Mouse (Mus musculus): ENCODE data around the gene Ak6. TPM values are rescaled to one million over a fixed set of nuclear protein-coding genes. Genes with fewer than 3 reads are reported as not detected.
A peak's percentile ranks its signal among the peaks of the same experiment; 100 is the strongest.

Gene Ak6
- total and polyA plus RNA-seq, 3 experiments, result 179 to 476 (median 238) TPM

GRCm38 (mm10) chr13:100612251-100612650, 38.5 kb upstream of the Ak6 start:
- H3K9ac ChIP-seq (ENCODE audit: insufficient read depth, low read depth), result no peak overlapping the region
- H3K27ac ChIP-seq (ENCODE audit: insufficient read depth, low read depth), result no peak overlapping the region
- no peaks in the 10 kb centered on the region for H3K79me2 ChIP-seq (replicated peaks; ENCODE audit: control insufficient read depth, extremely low read depth, insufficient read depth, poor library complexity, severe bottlenecking)
- peaks cover 14 to 24% of the 10 kb centered on the region in 2 experiments for H3K36me3 ChIP-seq (replicated peaks in 1 of 2; ENCODE audit: control insufficient read depth in 1 of 2, insufficient read depth in 1 of 2, low read length in 1 of 2)
- in situ Hi-C loops (cut with MboI; ENCODE audit: low pct_ligation_motif_present, low pct_unique_long_range_greater_than_20kb, low sequenced_read_pairs) (no loop called here), dilution Hi-C loops (cut with MboI; ENCODE audit: extremely low pct_ligation_motif_present, extremely low pct_unique_long_range_greater_than_20kb, low sequenced_read_pairs) (no loop called here)
- peaks cover 8% of the 10 kb centered on the region for H3K9me3 ChIP-seq (replicated peaks; ENCODE audit: low read length)
- H3K4me3 ChIP-seq (replicated peaks in 1 of 3; ENCODE audit: low read depth in 2 of 3, low read length in 2 of 3, poor library complexity in 1 of 3), result no peak overlapping the region
- TF ChIP-seq PAX5 (IDR thresholded peaks at IDR 0.05; ENCODE audit: low read length) (no peak), MEF2A (IDR thresholded peaks at IDR 0.05; ENCODE audit: borderline replicate concordance, low read depth, low read length) (no peak), POLR2A (IDR thresholded peaks at IDR 0.05; ENCODE audit: low read depth, low read length) (no peak), UBTF (IDR thresholded peaks at IDR 0.05; ENCODE audit: low read depth, low read length) (no peak), POLR2AphosphoS2 (IDR thresholded peaks at IDR 0.05; ENCODE audit: low read depth, low read length) (no peak), GABPA (IDR thresholded peaks at IDR 0.05; ENCODE audit: insufficient replicate concordance, low read depth, low read length) (no peak), CHD1 (IDR thresholded peaks at IDR 0.05; ENCODE audit: low read depth, low read length) (no peak), HCFC1 (IDR thresholded peaks at IDR 0.05; ENCODE audit: low read depth, low read length) (no peak), JUN (IDR thresholded peaks at IDR 0.05; ENCODE audit: insufficient read depth, low read depth, low read length) (no peak), BHLHE40 (IDR thresholded peaks at IDR 0.05; ENCODE audit: low read depth, low read length) (no peak), EP300 (IDR thresholded peaks at IDR 0.05; ENCODE audit: low read length) (no peak), SIN3A (IDR thresholded peaks at IDR 0.05; ENCODE audit: low read length) (no peak), IRF4 (IDR thresholded peaks at IDR 0.05; ENCODE audit: low read depth, low read length) (no peak), ZKSCAN1 (IDR thresholded peaks at IDR 0.05; ENCODE audit: borderline replicate concordance, low read depth, low read length) (no peak), NELFE (IDR thresholded peaks at IDR 0.05; ENCODE audit: low read depth, low read length) (no peak), CHD2 (IDR thresholded peaks at IDR 0.05; ENCODE audit: low read length) (no peak)
- no peak overlapping the region for H3K4me2 ChIP-seq (ENCODE audit: insufficient read depth, low read depth, poor library complexity, severe bottlenecking)
- DNase-seq (ENCODE audit: extremely low read depth), result no peak
- no peaks in the 10 kb centered on the region for H3K4me1 ChIP-seq (ENCODE audit: control insufficient read depth in 1 of 2, insufficient read depth in 2 of 2)
- H3K27me3 ChIP-seq (replicated peaks), result no peaks in the 10 kb centered on the region

DNA sequence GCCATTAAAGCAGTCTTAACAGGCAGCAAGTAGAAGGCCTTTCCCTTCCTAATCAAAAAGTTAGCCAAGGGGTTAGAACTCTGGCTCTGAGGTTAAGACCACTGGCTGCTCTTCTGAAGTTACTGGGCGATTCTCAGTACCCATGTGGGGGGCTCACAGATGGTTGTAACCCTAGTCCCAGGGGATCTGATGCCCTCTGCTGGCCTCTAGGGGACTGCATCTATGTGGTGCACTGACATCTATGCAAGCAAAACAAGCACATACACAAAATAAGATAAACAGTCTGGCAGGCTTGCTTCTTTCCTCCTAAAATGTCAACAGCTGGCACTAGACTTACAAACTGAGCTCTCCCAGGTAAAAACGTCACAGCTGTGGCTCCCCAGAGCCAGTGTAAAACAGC, 37.9 kb upstream of the Ak6 start:
- Histone ChIP-seq H3K9ac (ENCODE audit: insufficient read depth, low read depth) (no peak overlapping the region), H3K4me3 (replicated peaks in 1 of 3; ENCODE audit: low read depth in 2 of 3, low read length in 2 of 3, poor library complexity in 1 of 3) (no peak overlapping the region), H3K9me3 (replicated peaks; ENCODE audit: low read length) (peaks cover 4% of the 10 kb centered on the region), H3K36me3 (replicated peaks in 1 of 2; ENCODE audit: control insufficient read depth in 1 of 2, insufficient read depth in 1 of 2, low read length in 1 of 2) (peaks cover 20 to 30% of the 10 kb centered on the region in 2 experiments), H3K27ac (ENCODE audit: insufficient read depth, low read depth) (no peak overlapping the region), H3K27me3 (replicated peaks) (no peaks in the 10 kb centered on the region), H3K79me2 (replicated peaks; ENCODE audit: control insufficient read depth, extremely low read depth, insufficient read depth, poor library complexity, severe bottlenecking) (no peaks in the 10 kb centered on the region), H3K4me1 (ENCODE audit: control insufficient read depth in 1 of 2, insufficient read depth in 2 of 2) (no peaks in the 10 kb centered on the region), H3K4me2 (ENCODE audit: insufficient read depth, low read depth, poor library complexity, severe bottlenecking) (no peak overlapping the region)
- no peak for TF ChIP-seq PAX5 (IDR thresholded peaks at IDR 0.05; ENCODE audit: low read length)
- no peak for TF ChIP-seq E2F4 (IDR thresholded peaks at IDR 0.05; ENCODE audit: insufficient replicate concordance, low read depth, low read length)
- TF ChIP-seq RAD21 (IDR thresholded peaks at IDR 0.05; ENCODE audit: low read depth, low read length), result peak; percentile 29
- no peak for TF ChIP-seq USF2 (conservative IDR thresholded peaks at IDR 0.05; ENCODE audit: low read depth, low read length)
- peak; percentile 30 for TF ChIP-seq SMC3 (IDR thresholded peaks at IDR 0.05; ENCODE audit: low read depth, low read length)
- peak; percentile 23 to 54; a peak in 3 of 4 replicates for TF ChIP-seq CTCF (conservative IDR thresholded peaks at IDR 0.05 in 1 of 2, IDR thresholded peaks at IDR 0.05 in 1 of 2; ENCODE audit: low read depth in 2 of 2, low read length in 2 of 2)
- TF ChIP-seq MXI1 (IDR thresholded peaks at IDR 0.05; ENCODE audit: low read depth, low read length), result no peak
- in situ Hi-C loops (cut with MboI; ENCODE audit: low pct_ligation_motif_present, low pct_unique_long_range_greater_than_20kb, low sequenced_read_pairs), result no loop called here
- dilution Hi-C loops (cut with MboI; ENCODE audit: extremely low pct_ligation_motif_present, extremely low pct_unique_long_range_greater_than_20kb, low sequenced_read_pairs), result no loop called here
- peak; percentile 4 for DNase-seq (ENCODE audit: extremely low read depth)
